Mouse (Mus musculus) thymus, postnatal 0 days (tissue): ENCODE data around the gene Slc7a11. TPM values are rescaled to one million over a fixed set of nuclear protein-coding genes. Genes with fewer than 3 reads are reported as not detected.
"Not testable (repeated sequence)": the region's sequence is repeated elsewhere in the genome, so short reads cannot be mapped to it uniquely, and the experiment has no call there.

Source experiments
- DNase-seq: peaks from one replicate; pipeline ENCODE4 v3.0.0-alpha.2; 2015; ENCODE audit warnings: low spot score
- polyA plus RNA-seq: library from polyadenylated mRNA; unstranded; fragments of >200 nt; fragmentation: Nextera tagmentation; extraction: Ambion mirVana; gene quantifications from 2 replicates; pipeline ENCODE4 v1.2.1, GENCODE M21; 2015

The Slc7a11 gene
- 9.9 and 14.1 TPM in 2 replicates for polyA plus RNA-seq

- DNase-seq, result peak; percentile 81
Measured at GRCm38 (mm10) chr3:50443421-50443916, at the start of gene Slc7a11. Gene Slc7a11 (minus strand): TSS chr3:50443614.

- no peak for DNase-seq
Measured at GRCm38 (mm10) chr3:50491678-50492077, 48.3 kb upstream of the Slc7a11 start.

GRCm38 (mm10) chr3:50484076-50484475, 40.7 kb upstream of the Slc7a11 start:
- no peak for DNase-seq

- no peak for DNase-seq
Measured at GRCm38 (mm10) chr3:50462223-50462622, 18.8 kb upstream of the Slc7a11 start.

GRCm38 (mm10) chr3:50457136-50457535, 13.7 kb upstream of the Slc7a11 start:
- DNase-seq, result no peak

- no peak for DNase-seq
Measured at GRCm38 (mm10) chr3:50456564-50456963, 13.2 kb upstream of the Slc7a11 start.

- no peak for DNase-seq
Measured at GRCm38 (mm10) chr3:50456023-50456422, 12.6 kb upstream of the Slc7a11 start.

- DNase-seq, result no peak
Measured at GRCm38 (mm10) chr3:50445050-50445775, 1.8 kb upstream of the Slc7a11 start.

- DNase-seq, result no peak
Measured at GRCm38 (mm10) chr3:50443942-50444341, 528 bp upstream of the Slc7a11 start.

- peak; percentile 87 for DNase-seq
Measured at GRCm38 (mm10) chr3:50442341-50443292, 797 bp downstream of the Slc7a11 start.

GRCm38 (mm10) chr3:50441330-50441729, 2.1 kb downstream of the Slc7a11 start:
- no peak for DNase-seq

GRCm38 (mm10) chr3:50440409-50440808, 3.0 kb downstream of the Slc7a11 start:
- DNase-seq, result no peak

- no peak for DNase-seq
Measured at GRCm38 (mm10) chr3:50439429-50439828, 4.0 kb downstream of the Slc7a11 start.

GRCm38 (mm10) chr3:50438520-50439253, 4.7 kb downstream of the Slc7a11 start:
- no peak for DNase-seq

GRCm38 (mm10) chr3:50438081-50438480, 5.3 kb downstream of the Slc7a11 start:
- DNase-seq, result not testable (repeated sequence)

GRCm38 (mm10) chr3:50436409-50436808, 7.0 kb downstream of the Slc7a11 start:
- not testable (repeated sequence) for DNase-seq

- DNase-seq, result no peak
Measured at GRCm38 (mm10) chr3:50433831-50434230, 9.6 kb downstream of the Slc7a11 start.

GRCm38 (mm10) chr3:50430811-50431210, 12.6 kb downstream of the Slc7a11 start:
- no peak for DNase-seq

GRCm38 (mm10) chr3:50421480-50422277, 21.7 kb downstream of the Slc7a11 start:
- DNase-seq, result no peak

- DNase-seq, result no peak
Measured at GRCm38 (mm10) chr3:50419161-50419560, 24.3 kb downstream of the Slc7a11 start.
